Mouse (Mus musculus) liver, postnatal 0 days (tissue): ENCODE measurements around the gene Wdr24.

Experiments
- CTCF ChIP-seq: sonication (generic); IDR thresholded peaks from 2 replicates; pipeline ENCODE4 v1.5.1; 2016; ENCODE audit warnings: antibody characterized with exemption, low read depth
- EP300 ChIP-seq: IDR thresholded peaks from 2 replicates; pipeline ENCODE4 v1.6.1; 2016; ENCODE audit warnings: antibody characterized with exemption, low read depth, mild to moderate bottlenecking

- TF ChIP-seq EP300 = no peak
- no peak; the same call in 1 of the 2 replicates for TF ChIP-seq CTCF
These were observed 45.3 kb downstream of the Wdr24 start, which contains the start of gene Mcrip2 for GRCm38 (mm10) chr17:25868601-25869191.
